Mouse (Mus musculus) cerebellum, adult 2 months (tissue): ENCODE data around the gene Spint5.

Source experiments
- CTCF ChIP-seq: fragments of 200-500 bp; IDR thresholded peaks from 2 replicates; pipeline ENCODE4 v1.5.1; 2011; ENCODE audit warnings: low read depth, mild to moderate bottlenecking, control low read depth, low read length, moderate library complexity, borderline replicate concordance; ENCODE audit not compliant: insufficient read depth
- POLR2A ChIP-seq: fragments of 200-500 bp; IDR thresholded peaks from 2 replicates; pipeline ENCODE4 v1.6.1; 2011; ENCODE audit warnings: low read length, control low read depth, borderline replicate concordance; ENCODE audit not compliant: insufficient read depth

GRCm38 (mm10) chr2:164731719-164732118 is 16.6 kb downstream of the Spint5 start:
- TF ChIP-seq CTCF (no peak), POLR2A (no peak)
